Mouse (Mus musculus): ENCODE results near the gene Ywhag. TPM values are rescaled to one million over a fixed set of nuclear protein-coding genes. Genes with fewer than 3 reads are reported as not detected.
A peak's percentile ranks its signal among the peaks of the same experiment; 100 is the strongest.

Ywhag gene
- total RNA-seq (2014; rRNA removed), result 23.0 and 30.9 TPM in 2 replicates
- 42.4 and 50.4 TPM in 2 replicates for polyA plus RNA-seq (2012; rRNA removed)

- Histone ChIP-seq H3K27me3 (ENCODE audit: control insufficient read depth, insufficient read depth, low read length) (no peaks in the 10 kb centered on the region), H3K36me3 (ENCODE audit: control insufficient read depth, insufficient read depth, low read length) (0 out of 2 replicates have a peak, but pooled peaks cover 2% of the 10 kb centered on the region), H3K4me3 (ENCODE audit: insufficient read depth, low read depth, low read length) (peak within 1 kb of the TSS; percentile 99), H3K4me1 (ENCODE audit: control insufficient read depth, insufficient read depth, low read length) (peaks cover 13% of the 10 kb centered on the region), H3K9ac (ENCODE audit: low read depth, low read length) (peak within 1 kb of the TSS; percentile 94), H3K79me2 (ENCODE audit: control insufficient read depth, insufficient read depth, low read length) (peaks cover 10% of the 10 kb centered on the region; the same call in 1 of the 2 replicates), H3K27ac (replicated peaks; ENCODE audit: insufficient read depth, low read depth, low read length) (peak within 1 kb of the TSS; percentile 98)
- under 1% methylated on average over 45 of the region's 48 CpGs for WGBS
- DNase-seq (ENCODE audit: extremely low read depth, low read depth, low spot score), result peak; percentile 95
- TF ChIP-seq POLR2A (IDR thresholded peaks at IDR 0.05; ENCODE audit: extremely low read depth, insufficient read depth, low read length) (peak; percentile 98), CTCF (IDR thresholded peaks at IDR 0.05; ENCODE audit: low read depth, low read length) (peak; percentile 81)
Observed at GRCm38 (mm10) chr5:135934481-135935175, at the start of gene Ywhag. Gene Ywhag, minus strand, starts transcription at chr5:135934616.

- Histone ChIP-seq H3K4me3 (ENCODE audit: insufficient read depth, low read depth, low read length) (no peak overlapping the region), H3K36me3 (ENCODE audit: control insufficient read depth, insufficient read depth, low read length) (no peaks in the 10 kb centered on the region), H3K79me2 (ENCODE audit: control insufficient read depth, insufficient read depth, low read length) (no peaks in the 10 kb centered on the region), H3K27ac (replicated peaks; ENCODE audit: insufficient read depth, low read depth, low read length) (no peak overlapping the region), H3K4me1 (ENCODE audit: control insufficient read depth, insufficient read depth, low read length) (no peaks in the 10 kb centered on the region), H3K27me3 (ENCODE audit: control insufficient read depth, insufficient read depth, low read length) (no peaks in the 10 kb centered on the region), H3K9ac (ENCODE audit: low read depth, low read length) (no peak overlapping the region)
- no peak for TF ChIP-seq POLR2A (IDR thresholded peaks at IDR 0.05; ENCODE audit: extremely low read depth, insufficient read depth, low read length)
- TF ChIP-seq CTCF (IDR thresholded peaks at IDR 0.05; ENCODE audit: low read depth, low read length), result peak; percentile 95
- DNase-seq (ENCODE audit: extremely low read depth, low read depth, low spot score), result peak; percentile 39
- WGBS, result 44% methylated on average over 6 of the region's 6 CpGs
Observed at GRCm38 (mm10) chr5:135982398-135982797, 48.0 kb upstream of the Ywhag start.

GRCm38 (mm10) chr5:135979904-135980303 is 45.5 kb upstream of the Ywhag start, which contains the start of gene Zp3:
Gene Zp3, plus strand, starts transcription at chr5:135980099.
- no peak within 1 kb of the TSS for H3K4me3 ChIP-seq (ENCODE audit: insufficient read depth, low read depth, low read length)
- no peak within 1 kb of the TSS for H3K9ac ChIP-seq (ENCODE audit: low read depth, low read length)
- H3K27ac ChIP-seq (replicated peaks; ENCODE audit: insufficient read depth, low read depth, low read length), result no peak within 1 kb of the TSS
- H3K4me1 ChIP-seq (ENCODE audit: control insufficient read depth, insufficient read depth, low read length), result no peaks in the 10 kb centered on the region
- WGBS, result 71% methylated on average over 8 of the region's 8 CpGs
- TF ChIP-seq CTCF (IDR thresholded peaks at IDR 0.05; ENCODE audit: low read depth, low read length) (no peak), POLR2A (IDR thresholded peaks at IDR 0.05; ENCODE audit: extremely low read depth, insufficient read depth, low read length) (no peak)
- no peaks in the 10 kb centered on the region for H3K79me2 ChIP-seq (ENCODE audit: control insufficient read depth, insufficient read depth, low read length)
- no peaks in the 10 kb centered on the region for H3K36me3 ChIP-seq (ENCODE audit: control insufficient read depth, insufficient read depth, low read length)
- no peak for DNase-seq (ENCODE audit: extremely low read depth, low read depth, low spot score)
- H3K27me3 ChIP-seq (ENCODE audit: control insufficient read depth, insufficient read depth, low read length), result no peaks in the 10 kb centered on the region

- WGBS, result 87% methylated on average over 5 of the region's 5 CpGs
- TF ChIP-seq CTCF (IDR thresholded peaks at IDR 0.05; ENCODE audit: low read depth, low read length), result no peak
- no peak for TF ChIP-seq POLR2A (IDR thresholded peaks at IDR 0.05; ENCODE audit: extremely low read depth, insufficient read depth, low read length)
Observed at GRCm38 (mm10) chr5:135979381-135979780, 45.0 kb upstream of the Ywhag start.

GRCm38 (mm10) chr5:135975893-135976668 is 41.7 kb upstream of the Ywhag start:
- Histone ChIP-seq H3K79me2 (ENCODE audit: control insufficient read depth, insufficient read depth, low read length) (no peaks in the 10 kb centered on the region), H3K4me1 (ENCODE audit: control insufficient read depth, insufficient read depth, low read length) (no peaks in the 10 kb centered on the region), H3K27me3 (ENCODE audit: control insufficient read depth, insufficient read depth, low read length) (no peaks in the 10 kb centered on the region), H3K4me3 (ENCODE audit: insufficient read depth, low read depth, low read length) (no peak overlapping the region), H3K27ac (replicated peaks; ENCODE audit: insufficient read depth, low read depth, low read length) (no peak overlapping the region), H3K9ac (ENCODE audit: low read depth, low read length) (no peak overlapping the region), H3K36me3 (ENCODE audit: control insufficient read depth, insufficient read depth, low read length) (no peaks in the 10 kb centered on the region)
- DNase-seq (ENCODE audit: extremely low read depth, low read depth, low spot score), result no peak
- 93% methylated on average over 8 of the region's 8 CpGs for WGBS
- TF ChIP-seq CTCF (IDR thresholded peaks at IDR 0.05; ENCODE audit: low read depth, low read length) (no peak), POLR2A (IDR thresholded peaks at IDR 0.05; ENCODE audit: extremely low read depth, insufficient read depth, low read length) (no peak)

More at GRCm38 (mm10) chr5:135979381-135979780, 45.0 kb upstream of the Ywhag start:
- Histone ChIP-seq H3K27ac (replicated peaks; ENCODE audit: insufficient read depth, low read depth, low read length) (no peak overlapping the region), H3K4me3 (ENCODE audit: insufficient read depth, low read depth, low read length) (no peak overlapping the region), H3K79me2 (ENCODE audit: control insufficient read depth, insufficient read depth, low read length) (no peaks in the 10 kb centered on the region), H3K36me3 (ENCODE audit: control insufficient read depth, insufficient read depth, low read length) (no peaks in the 10 kb centered on the region), H3K4me1 (ENCODE audit: control insufficient read depth, insufficient read depth, low read length) (no peaks in the 10 kb centered on the region), H3K27me3 (ENCODE audit: control insufficient read depth, insufficient read depth, low read length) (no peaks in the 10 kb centered on the region), H3K9ac (ENCODE audit: low read depth, low read length) (no peak overlapping the region)
- no peak for DNase-seq (ENCODE audit: extremely low read depth, low read depth, low spot score)

Measured in liver, adult 2 months (tissue).